8 mouse cellular contexts compared by ENCODE assay signal in the genomic region with DNA sequence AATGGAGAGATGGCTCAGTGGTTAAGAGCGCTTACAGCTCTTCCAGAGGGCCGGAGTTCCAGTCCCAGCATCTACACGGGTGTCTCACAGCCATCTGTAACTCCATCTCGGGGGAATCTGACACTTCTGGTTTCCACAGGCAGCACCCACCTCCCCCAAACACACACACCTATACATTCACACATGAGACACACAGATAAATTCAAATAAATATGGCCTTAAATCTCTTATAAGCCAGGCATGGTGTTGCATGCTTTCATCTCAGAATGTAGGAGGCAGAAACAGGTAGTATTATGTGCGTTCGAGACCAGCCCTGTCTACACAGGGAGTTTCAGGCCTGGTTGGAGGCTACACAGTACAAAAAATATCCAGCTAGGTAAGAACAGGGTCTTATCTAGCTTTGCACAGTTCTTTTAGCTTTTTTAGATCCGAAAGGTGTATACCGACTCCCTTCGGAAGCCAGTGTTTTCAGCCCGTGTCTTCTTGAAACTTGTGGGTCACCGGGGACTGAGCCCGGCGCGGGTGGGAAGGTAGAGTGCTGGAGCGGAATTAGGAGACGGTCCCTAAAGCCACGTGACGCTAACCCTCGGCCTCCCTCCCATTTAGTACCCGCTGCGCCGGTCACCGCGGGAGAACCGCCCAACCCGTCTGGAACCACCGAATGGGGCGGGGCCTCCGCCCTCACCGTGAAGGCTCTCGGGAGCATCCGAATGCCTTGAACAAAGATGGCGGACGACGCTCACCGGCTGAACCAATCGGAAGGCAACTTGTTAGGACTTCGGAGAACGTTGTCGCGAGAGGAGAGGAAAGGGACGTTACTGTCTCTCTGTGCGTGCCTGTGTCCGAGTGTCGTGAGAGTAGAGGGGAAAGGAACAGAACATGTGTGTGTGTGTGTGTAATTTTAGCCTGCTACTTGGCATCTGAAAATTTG. TPM values are rescaled to one million over a fixed set of nuclear protein-coding genes. Genes with fewer than 3 reads are reported as not detected.
DNase-seq lines count a peak whose midpoint lies in the region; ATAC-seq and TF ChIP-seq lines count a peak whose summit lies in the region.

No protein-coding gene starts in this region.

- peak overlapping the region; percentile 74 for H3K9ac ChIP-seq in forebrain, embryonic 12.5 days
- H3K9ac ChIP-seq in heart, postnatal 0 days (replicated peaks; ENCODE audit: low read depth, low read length) = peak overlapping the region; percentile 54
- H3K9ac ChIP-seq in liver, embryonic 16.5 days (ENCODE audit: low read depth, low read length) = peak overlapping the region; percentile 76
- peak overlapping the region; percentile 90 for H3K9ac ChIP-seq in neural tube, embryonic 13.5 days

- TF ChIP-seq CTCF in E14TG2a.4 (conservative IDR thresholded peaks at IDR 0.05; ENCODE audit: low read length) = no peak
- TF ChIP-seq CTCF in heart, postnatal 0 days (IDR thresholded peaks at IDR 0.05; ENCODE audit: low read depth) = no peak
- no peak for TF ChIP-seq CTCF in testis, adult 2 months (IDR thresholded peaks at IDR 0.05; ENCODE audit: control insufficient read depth, insufficient read depth, insufficient replicate concordance, low read depth, low read length)

- H3K36me3 ChIP-seq in E14TG2a.4 (ENCODE audit: insufficient read depth, low read length) = peaks cover 42% of the 10 kb centered on the region
- H3K36me3 ChIP-seq in forebrain, embryonic 12.5 days (replicated peaks) = peaks cover 9% of the 10 kb centered on the region
- peaks cover 15% of the 10 kb centered on the region for H3K36me3 ChIP-seq in heart, postnatal 0 days (replicated peaks; ENCODE audit: control insufficient read depth, insufficient read depth, low read length)
- H3K36me3 ChIP-seq in liver, embryonic 16.5 days (ENCODE audit: control insufficient read depth, insufficient read depth) = peaks cover 17% of the 10 kb centered on the region
- H3K36me3 ChIP-seq in neural tube, embryonic 13.5 days = peaks cover 4% of the 10 kb centered on the region; the same call in 1 of the 2 replicates
- H3K36me3 ChIP-seq in testis, adult 2 months (ENCODE audit: control insufficient read depth, insufficient read depth, low read length) = no peaks in the 10 kb centered on the region

- peak; percentile 99 for DNase-seq in c-Kit-positive CD71-positive TER-119-positive erythroid progenitor cells, embryonic 14.5 days (ENCODE audit: low spot score)
- DNase-seq in heart, postnatal 0 days (ENCODE audit: low spot score) = peak; percentile 99
- DNase-seq in kidney, postnatal 4 days = peak; percentile 97 to 99

- peak; percentile 99 for TF ChIP-seq POLR2A in testis, adult 2 months (IDR thresholded peaks at IDR 0.05; ENCODE audit: control insufficient read depth, low read depth, low read length)

- 3% methylated on average over 45 of the region's 45 CpGs for WGBS in forebrain, embryonic 12.5 days
- 3% methylated on average over 45 of the region's 45 CpGs for WGBS in heart, postnatal 0 days
- 3% methylated on average over 45 of the region's 45 CpGs for WGBS in liver, embryonic 16.5 days (ENCODE audit: insufficient replicate concordance)
- WGBS in neural tube, embryonic 13.5 days = 3% methylated on average over 45 of the region's 45 CpGs

- H3K9me3 ChIP-seq in E14TG2a.4 (ENCODE audit: low read length) = peaks cover under 1% of the 10 kb centered on the region; the same call in 1 of the 2 replicates
- H3K9me3 ChIP-seq in forebrain, embryonic 12.5 days = no peaks in the 10 kb centered on the region
- peaks cover under 1% of the 10 kb centered on the region; the same call in 1 of the 2 replicates for H3K9me3 ChIP-seq in heart, postnatal 0 days (replicated peaks; ENCODE audit: control insufficient read depth, low read length)
- H3K9me3 ChIP-seq in liver, embryonic 16.5 days (replicated peaks; ENCODE audit: control insufficient read depth, low read length) = no peaks in the 10 kb centered on the region
- H3K9me3 ChIP-seq in neural tube, embryonic 13.5 days = no peaks in the 10 kb centered on the region

- TF ChIP-seq EP300 in heart, postnatal 0 days (IDR thresholded peaks at IDR 0.05; ENCODE audit: low read depth) = no peak

- H3K4me1 ChIP-seq in E14TG2a.4 (replicated peaks; ENCODE audit: low read depth, low read length) = peaks cover 55% of the 10 kb centered on the region
- H3K4me1 ChIP-seq in forebrain, embryonic 12.5 days = peaks cover 32% of the 10 kb centered on the region
- peaks cover 12% of the 10 kb centered on the region for H3K4me1 ChIP-seq in heart, postnatal 0 days (ENCODE audit: control insufficient read depth, insufficient read depth)
- H3K4me1 ChIP-seq in liver, embryonic 16.5 days (ENCODE audit: control insufficient read depth, low read depth, low read length) = peaks cover 32% of the 10 kb centered on the region
- peaks cover 36% of the 10 kb centered on the region for H3K4me1 ChIP-seq in neural tube, embryonic 13.5 days (replicated peaks)
- peaks cover 23% of the 10 kb centered on the region for H3K4me1 ChIP-seq in testis, adult 2 months (ENCODE audit: control insufficient read depth, insufficient read depth, low read length)

- H3K27me3 ChIP-seq in E14TG2a.4 (ENCODE audit: insufficient read depth, low read length) = no peaks in the 10 kb centered on the region
- no peaks in the 10 kb centered on the region for H3K27me3 ChIP-seq in forebrain, embryonic 12.5 days
- H3K27me3 ChIP-seq in heart, postnatal 0 days (ENCODE audit: control insufficient read depth, insufficient read depth, low read length) = no peaks in the 10 kb centered on the region
- H3K27me3 ChIP-seq in liver, embryonic 16.5 days (ENCODE audit: control insufficient read depth, insufficient read depth, low read depth, low read length) = no peaks in the 10 kb centered on the region
- H3K27me3 ChIP-seq in neural tube, embryonic 13.5 days = no peaks in the 10 kb centered on the region
- no peaks in the 10 kb centered on the region for H3K27me3 ChIP-seq in testis, adult 2 months (ENCODE audit: control insufficient read depth, insufficient read depth, low read length)

- H3K4me2 ChIP-seq in forebrain, embryonic 12.5 days = peak overlapping the region; percentile 81
- H3K4me2 ChIP-seq in heart, postnatal 0 days (ENCODE audit: low read depth, low read length) = peak overlapping the region; percentile 71
- H3K4me2 ChIP-seq in liver, embryonic 16.5 days (ENCODE audit: low read depth, low read length) = peak overlapping the region; percentile 86
- peak overlapping the region; percentile 89 for H3K4me2 ChIP-seq in neural tube, embryonic 13.5 days

- peak overlapping the region; percentile 86 for H3K4me3 ChIP-seq in E14TG2a.4 (replicated peaks; ENCODE audit: low read length)
- peak overlapping the region; percentile 58 for H3K4me3 ChIP-seq in forebrain, embryonic 12.5 days (replicated peaks)
- H3K4me3 ChIP-seq in heart, postnatal 0 days (ENCODE audit: low read depth, low read length) = peak overlapping the region; percentile 59
- peak overlapping the region; percentile 72 for H3K4me3 ChIP-seq in liver, embryonic 16.5 days (ENCODE audit: low read depth, low read length)
- peak overlapping the region; percentile 52 for H3K4me3 ChIP-seq in neural tube, embryonic 13.5 days
- peak overlapping the region; percentile 93 for H3K4me3 ChIP-seq in testis, adult 2 months (ENCODE audit: control insufficient read depth, low read depth, low read length)

- peak overlapping the region; percentile 82 for H3K27ac ChIP-seq in forebrain, embryonic 12.5 days
- H3K27ac ChIP-seq in heart, postnatal 0 days (ENCODE audit: low read depth) = peak overlapping the region; percentile 89
- H3K27ac ChIP-seq in liver, embryonic 16.5 days (ENCODE audit: low read length) = peak overlapping the region; percentile 89
- H3K27ac ChIP-seq in neural tube, embryonic 13.5 days (replicated peaks) = peak overlapping the region; percentile 92
- peak overlapping the region; percentile 98 for H3K27ac ChIP-seq in testis, adult 2 months (ENCODE audit: control insufficient read depth, insufficient read depth, low read depth, low read length)

- ATAC-seq in forebrain, embryonic 12.5 days (ENCODE audit: low FRiP score) = peak; percentile 96
- peak; percentile 96 for ATAC-seq in heart, postnatal 0 days (ENCODE audit: insufficient read depth, low read depth)
- peak; percentile 94 for ATAC-seq in liver, embryonic 16.5 days (ENCODE audit: low read depth)
- ATAC-seq in neural tube, embryonic 13.5 days (ENCODE audit: low read depth) = peak; percentile 95

RNA-seq across cellular contexts. Expression of a gene that starts 1.1 kb away (rescaled TPM):
- 5.6 and 8.0 TPM in 2 replicates for polyA plus RNA-seq in forebrain, embryonic 12.5 days (2016; fragmentation: Nextera tagmentation; extraction: Ambion mirVana)
- 47.0 and 64.0 TPM in 2 replicates for total RNA-seq in heart, postnatal 0 days (2014; rRNA removed; ENCODE audit: low replicate concordance)
- polyA plus RNA-seq in heart, postnatal 0 days (2015; fragmentation: Nextera tagmentation; extraction: Ambion mirVana) = 57.8 and 63.6 TPM in 2 replicates
- polyA plus RNA-seq in liver, embryonic 16.5 days (2015; fragmentation: Nextera tagmentation; extraction: Ambion mirVana) = 17.9 and 19.7 TPM in 2 replicates
- polyA plus RNA-seq in neural tube, embryonic 13.5 days (2015; fragmentation: Nextera tagmentation; extraction: Ambion mirVana) = 5.4 and 6.0 TPM in 2 replicates
- 9.0 and 10.0 TPM in 2 replicates for polyA plus RNA-seq in testis, adult 2 months (2012; rRNA removed)

RNA-seq across cellular contexts. Expression of a gene that starts 26.9 kb away (rescaled TPM):
- 2.6 and 3.2 TPM in 2 replicates for polyA plus RNA-seq in forebrain, embryonic 12.5 days (2016; fragmentation: Nextera tagmentation; extraction: Ambion mirVana)
- total RNA-seq in heart, postnatal 0 days (2014; rRNA removed; ENCODE audit: low replicate concordance) = 0.27 and 1.8 TPM in 2 replicates
- 0.41 and 0.49 TPM in 2 replicates for polyA plus RNA-seq in heart, postnatal 0 days (2015; fragmentation: Nextera tagmentation; extraction: Ambion mirVana)
- 11.6 and 12.0 TPM in 2 replicates for polyA plus RNA-seq in liver, embryonic 16.5 days (2015; fragmentation: Nextera tagmentation; extraction: Ambion mirVana)
- 3.8 and 4.1 TPM in 2 replicates for polyA plus RNA-seq in neural tube, embryonic 13.5 days (2015; fragmentation: Nextera tagmentation; extraction: Ambion mirVana)
- polyA plus RNA-seq in testis, adult 2 months (2012; rRNA removed) = 2.2 and 4.8 TPM in 2 replicates

RNA-seq across cellular contexts. Expression of a gene that starts 31.7 kb away (rescaled TPM):
- polyA plus RNA-seq in forebrain, embryonic 12.5 days (2016; fragmentation: Nextera tagmentation; extraction: Ambion mirVana) = 0.26 TPM in 1 of 2 replicates, not detected in the other
- not detected in 2 replicates for total RNA-seq in heart, postnatal 0 days (2014; rRNA removed; ENCODE audit: low replicate concordance)
- 0.20 and 4.0 TPM in 2 replicates for polyA plus RNA-seq in heart, postnatal 0 days (2015; fragmentation: Nextera tagmentation; extraction: Ambion mirVana)
- polyA plus RNA-seq in liver, embryonic 16.5 days (2015; fragmentation: Nextera tagmentation; extraction: Ambion mirVana) = not detected in 2 replicates
- 0.25 TPM in 1 of 2 replicates, not detected in the other for polyA plus RNA-seq in neural tube, embryonic 13.5 days (2015; fragmentation: Nextera tagmentation; extraction: Ambion mirVana)
- polyA plus RNA-seq in testis, adult 2 months (2012; rRNA removed) = 1.0 and 1.9 TPM in 2 replicates

RNA-seq across cellular contexts. Expression of a gene that starts 38.7 kb away (rescaled TPM):
- polyA plus RNA-seq in forebrain, embryonic 12.5 days (2016; fragmentation: Nextera tagmentation; extraction: Ambion mirVana) = 35.5 and 37.0 TPM in 2 replicates
- 21.3 and 36.1 TPM in 2 replicates for total RNA-seq in heart, postnatal 0 days (2014; rRNA removed; ENCODE audit: low replicate concordance)
- 17.4 and 17.6 TPM in 2 replicates for polyA plus RNA-seq in heart, postnatal 0 days (2015; fragmentation: Nextera tagmentation; extraction: Ambion mirVana)
- 4.6 and 5.0 TPM in 2 replicates for polyA plus RNA-seq in liver, embryonic 16.5 days (2015; fragmentation: Nextera tagmentation; extraction: Ambion mirVana)
- polyA plus RNA-seq in neural tube, embryonic 13.5 days (2015; fragmentation: Nextera tagmentation; extraction: Ambion mirVana) = 40.5 and 43.7 TPM in 2 replicates
- 4.2 and 4.5 TPM in 2 replicates for polyA plus RNA-seq in testis, adult 2 months (2012; rRNA removed)

Comparison
In these comparisons a context has a peak if more than half of its experiments do, and no peak if none do; other contexts are left out.
1. Peak in every context shown above with its lines: DNase-seq, ATAC-seq, H3K4me3 ChIP-seq and H3K27ac ChIP-seq.